Mouse (Mus musculus): ENCODE data around the gene Gnaq.

Gene Gnaq

DNA sequence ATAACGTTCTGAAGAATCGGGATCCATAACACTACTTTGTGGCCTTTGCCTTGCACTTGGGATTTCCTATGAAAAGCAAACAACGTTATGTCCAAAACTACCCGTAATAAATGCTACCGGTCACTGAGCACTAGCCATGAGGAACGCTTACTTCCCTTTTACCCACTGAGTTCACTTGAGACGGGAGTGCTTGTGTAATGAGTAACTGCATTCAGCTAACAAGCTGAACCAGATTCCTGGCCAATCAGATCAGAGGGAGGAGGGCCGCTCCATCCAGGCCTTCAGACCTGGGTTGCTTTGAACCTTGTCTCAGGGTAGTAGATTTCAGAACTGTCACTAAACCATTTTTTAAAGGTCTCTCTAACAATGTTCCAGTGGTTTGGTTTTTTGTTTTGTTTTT is 193.3 kb downstream of the Gnaq start:
- no peak for DNase-seq

DNA sequence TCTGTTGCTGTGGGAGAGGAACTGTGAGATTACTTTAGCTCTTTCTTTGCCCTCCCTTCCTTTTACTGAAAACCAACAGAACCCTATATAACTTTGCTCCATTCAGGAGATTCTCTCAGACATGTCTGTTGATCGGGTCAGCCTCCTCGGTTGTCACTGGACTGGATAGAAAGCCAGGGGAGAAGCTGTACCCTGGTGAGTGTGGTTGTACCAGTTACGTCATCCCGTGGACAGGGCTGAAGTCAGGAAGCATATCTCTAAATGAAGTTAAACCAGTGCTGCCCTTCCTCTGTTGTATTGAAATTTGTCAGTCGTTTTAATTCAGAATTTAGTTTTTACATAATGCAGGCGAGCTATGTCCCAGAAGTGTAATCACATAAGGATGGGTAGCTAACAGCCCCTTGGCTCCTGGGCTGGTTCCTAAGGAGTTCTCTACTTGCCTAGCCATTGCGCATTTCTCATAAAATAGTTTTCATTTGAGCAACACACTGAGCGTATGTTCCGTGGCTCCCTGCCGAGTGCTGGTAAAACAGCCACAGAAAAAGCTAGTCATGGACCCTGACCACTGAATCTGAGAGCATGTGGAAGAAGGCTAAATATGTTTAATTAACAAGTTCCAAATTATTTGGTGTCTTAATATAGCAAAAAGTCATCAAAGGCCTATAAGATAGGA is 194.9 kb downstream of the Gnaq start:
- DNase-seq: no peak

DNA sequence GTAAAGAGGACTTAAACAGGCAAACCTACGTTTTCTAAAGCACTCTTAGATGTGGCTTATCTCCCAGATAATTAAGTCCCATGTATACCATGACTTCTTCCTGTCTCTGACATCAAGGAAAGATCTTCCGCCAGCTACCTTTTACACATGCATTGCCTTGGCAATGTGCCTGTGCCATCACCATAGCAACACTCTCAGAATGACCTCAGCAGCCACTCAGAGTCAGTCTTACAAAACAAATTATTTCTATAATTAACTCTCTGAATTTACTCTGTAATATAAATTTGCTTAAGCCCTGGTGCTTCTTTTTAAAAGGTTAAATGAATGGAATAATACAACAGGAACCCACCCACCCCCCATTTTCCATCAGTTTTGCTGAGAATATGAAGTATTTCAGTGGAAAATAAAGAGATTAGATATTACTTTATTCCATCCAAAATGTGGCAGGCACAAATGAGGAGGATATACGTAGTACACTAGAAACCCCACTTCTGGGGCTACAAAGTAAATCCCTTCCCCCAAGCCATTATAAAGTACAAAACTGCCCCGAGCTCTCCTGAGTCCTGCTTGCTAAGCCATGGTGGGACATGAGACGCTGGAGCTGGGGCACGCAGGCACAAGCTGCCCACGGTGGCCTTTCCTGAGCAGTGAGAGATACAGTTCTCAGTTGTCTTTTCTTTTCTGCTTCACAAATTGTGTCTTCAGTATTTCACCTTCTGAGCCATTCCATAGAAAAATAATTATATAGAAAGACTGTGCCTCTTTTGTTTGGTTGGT is 195.6 kb downstream of the Gnaq start:
- DNase-seq: peak; percentile 12

DNA sequence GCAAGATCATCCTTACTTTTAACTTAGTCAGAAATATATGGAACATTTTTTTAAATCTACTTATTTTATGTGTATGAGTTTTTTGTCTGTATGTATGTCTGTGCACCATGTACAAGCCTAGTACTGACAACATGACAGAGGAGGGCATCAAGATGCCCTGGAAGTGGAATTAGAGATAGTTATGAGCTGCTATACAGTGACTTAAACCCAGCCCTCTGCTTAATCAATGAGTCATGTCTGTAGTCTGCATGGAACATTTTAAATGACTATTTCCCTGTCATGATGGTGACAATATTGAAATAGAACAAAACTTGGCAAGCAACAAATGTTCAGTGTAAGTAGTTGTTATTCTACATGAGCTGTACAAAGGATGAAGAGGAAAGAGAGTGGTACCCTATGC is 196.4 kb downstream of the Gnaq start:
- no peak for DNase-seq

DNA sequence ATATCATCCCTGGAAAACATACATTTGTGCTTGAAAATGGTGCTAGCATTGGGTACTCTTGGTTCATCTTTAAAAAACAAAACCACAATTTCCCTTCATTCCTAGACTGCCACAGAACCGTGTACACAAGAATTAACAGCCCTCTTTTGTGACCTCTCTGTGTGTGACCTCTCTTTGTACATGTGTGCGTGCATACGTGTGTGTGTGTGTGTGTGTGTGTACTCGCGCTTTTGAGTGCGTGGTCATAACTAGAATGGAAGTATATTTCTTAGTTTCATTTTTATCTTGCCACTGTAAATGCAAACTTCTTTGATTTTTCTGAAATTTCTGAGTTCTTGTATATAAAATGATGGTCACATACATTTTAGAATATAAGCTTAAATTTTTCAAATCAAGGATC is 197.0 kb downstream of the Gnaq start:
- DNase-seq: no peak

DNA sequence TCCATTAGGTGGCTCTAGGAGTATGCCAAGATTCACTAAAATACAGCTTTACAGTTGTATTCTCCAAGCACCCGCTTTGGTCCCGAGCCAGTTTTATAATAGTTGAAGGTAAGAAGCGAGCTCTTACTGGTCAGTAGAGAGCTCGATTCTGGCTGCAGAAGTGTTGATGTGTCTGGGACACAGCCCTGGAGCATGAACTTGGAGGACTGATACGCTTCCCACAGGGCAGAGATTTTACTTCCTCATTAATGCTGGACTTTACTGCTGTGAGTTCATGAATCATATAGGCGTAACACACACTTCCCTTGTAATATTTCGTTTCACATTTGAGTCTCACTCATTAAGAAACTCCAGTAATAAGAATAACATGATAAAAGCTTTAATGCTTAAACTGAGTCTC is 197.5 kb downstream of the Gnaq start:
- DNase-seq: no peak

GRCm38 (mm10) chr19:16331047-16331446 is 198.4 kb downstream of the Gnaq start:
- DNase-seq: no peak

GRCm38 (mm10) chr19:16337866-16338530 is 205.4 kb downstream of the Gnaq start:
- no peak for DNase-seq

DNA sequence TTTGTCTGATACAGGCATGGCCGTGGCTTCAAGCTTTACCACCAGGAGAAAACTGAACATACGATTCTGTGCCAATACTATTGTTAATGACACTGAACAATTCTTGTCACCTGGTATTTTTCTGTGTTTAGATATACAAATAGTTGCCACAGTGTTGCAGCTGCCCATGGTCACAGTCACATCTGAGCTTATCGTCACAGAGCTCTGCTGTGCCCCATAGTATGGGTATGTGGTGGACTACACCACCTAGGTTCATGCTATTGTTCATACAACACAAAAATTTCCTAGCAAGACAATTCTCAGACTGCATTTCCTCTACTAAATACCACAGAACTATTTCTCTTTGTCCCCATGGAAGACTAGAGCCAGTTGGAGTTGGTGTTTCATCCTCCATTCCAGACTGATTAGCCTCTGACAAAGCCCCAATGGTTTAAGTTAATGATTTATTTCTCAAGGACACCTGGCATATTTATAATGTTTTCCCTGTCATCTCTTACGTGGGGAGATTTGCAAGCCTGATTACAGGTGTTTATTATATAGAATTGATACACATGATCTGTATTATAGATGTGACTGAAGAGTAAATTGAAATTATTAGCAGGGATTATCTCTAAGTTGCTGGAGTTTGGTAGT is 207.4 kb downstream of the Gnaq start:
- no peak for DNase-seq

DNA sequence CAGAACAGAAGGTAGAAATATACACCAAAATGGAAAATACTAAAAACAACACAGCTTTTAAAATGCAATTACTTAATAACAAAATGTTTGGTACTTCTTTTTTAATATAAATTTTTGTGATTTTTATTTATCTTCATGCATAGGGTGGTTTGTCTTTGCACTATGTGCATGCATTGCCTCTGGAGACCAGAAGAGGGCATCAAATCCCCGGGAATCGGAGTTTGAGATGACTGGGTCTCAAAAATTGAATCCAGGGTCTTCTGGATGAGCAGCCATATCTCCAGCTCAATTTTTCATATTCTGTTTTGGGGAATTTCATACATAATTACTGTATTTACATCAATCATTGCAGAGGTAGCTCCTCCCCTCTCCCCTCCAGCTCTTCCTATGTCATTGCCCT is 210.1 kb downstream of the Gnaq start:
- DNase-seq: peak; percentile 11

DNA sequence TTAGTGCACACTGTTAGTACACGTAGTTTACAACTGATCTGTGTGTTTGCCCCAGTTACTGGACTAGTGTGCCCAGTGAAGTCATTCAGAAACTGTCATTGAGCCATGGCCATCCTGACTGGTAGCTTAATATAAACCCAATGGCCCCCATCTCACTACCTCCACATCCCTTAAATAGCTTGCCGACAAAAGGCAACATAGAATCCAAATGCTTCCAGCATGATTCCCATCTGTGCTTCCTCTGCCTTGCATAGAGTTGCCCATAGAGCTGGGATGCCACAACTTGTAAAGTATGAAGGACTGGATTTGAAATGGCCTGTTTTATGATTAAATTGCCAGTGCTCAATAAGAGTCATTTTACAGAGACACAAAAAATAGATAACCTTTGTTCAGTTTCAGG is 212.9 kb downstream of the Gnaq start:
- no peak for DNase-seq

DNA sequence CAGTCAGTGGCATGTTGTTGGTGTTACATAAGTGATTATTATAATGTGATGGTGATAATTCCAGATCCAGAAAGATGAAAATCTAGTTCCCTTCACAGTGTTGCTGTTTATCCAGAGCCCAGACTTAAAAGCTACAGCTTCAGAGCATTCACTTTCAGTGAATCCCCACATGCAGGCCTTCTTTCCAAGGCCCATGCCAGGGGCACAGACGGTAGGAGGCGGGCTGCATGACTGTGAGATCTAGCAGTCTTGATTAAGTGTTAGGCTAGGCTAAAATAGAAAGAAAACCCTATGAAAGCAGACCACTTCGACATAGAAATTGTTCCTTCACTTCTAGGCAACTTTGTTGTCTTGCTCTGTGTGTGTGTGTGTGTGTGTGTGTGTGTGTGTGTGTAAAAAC is 214.4 kb downstream of the Gnaq start:
- no peak for DNase-seq

GRCm38 (mm10) chr19:16353701-16354136 is 221.1 kb downstream of the Gnaq start:
- DNase-seq: peak; percentile 31

DNA sequence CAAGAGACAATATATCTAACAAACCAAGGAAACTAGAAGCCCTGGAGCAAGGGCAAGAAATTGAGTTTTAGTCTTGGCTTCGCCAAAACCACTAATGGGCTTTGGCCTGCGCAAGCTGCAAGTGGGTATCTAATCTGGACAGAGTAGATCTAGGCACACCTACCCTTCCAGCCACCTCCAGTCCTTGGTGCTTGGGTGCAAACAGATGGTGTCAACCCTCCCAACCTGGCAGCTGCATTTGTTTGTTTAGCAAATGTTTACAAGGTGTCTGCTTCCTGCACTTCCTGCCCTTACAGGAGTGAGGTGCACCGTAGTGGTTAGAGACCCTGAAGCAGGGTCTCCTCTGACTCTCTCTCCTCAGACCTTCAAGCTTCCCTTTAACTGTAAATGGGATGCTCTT is 225.5 kb downstream of the Gnaq start:
- DNase-seq: no peak

DNA sequence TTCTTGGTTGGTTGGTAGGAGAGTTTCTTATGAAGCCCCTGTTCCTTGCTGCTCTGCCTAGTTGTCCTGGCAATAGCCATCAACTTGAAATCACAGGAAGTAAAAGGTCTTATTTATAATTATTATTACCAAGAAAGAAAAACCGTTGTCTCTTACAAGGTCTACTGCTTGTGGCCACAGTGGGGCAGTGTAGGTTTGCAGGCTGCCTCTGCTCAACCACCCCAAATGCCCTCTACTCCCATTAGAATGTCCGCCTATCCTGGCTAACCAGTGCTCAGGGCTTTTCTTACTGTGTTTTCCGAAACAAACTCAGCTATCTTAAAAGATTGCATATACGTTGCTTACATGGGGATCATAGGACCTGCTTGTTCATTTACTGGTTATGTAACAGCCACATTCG is 226.3 kb downstream of the Gnaq start:
- no peak for DNase-seq

DNA sequence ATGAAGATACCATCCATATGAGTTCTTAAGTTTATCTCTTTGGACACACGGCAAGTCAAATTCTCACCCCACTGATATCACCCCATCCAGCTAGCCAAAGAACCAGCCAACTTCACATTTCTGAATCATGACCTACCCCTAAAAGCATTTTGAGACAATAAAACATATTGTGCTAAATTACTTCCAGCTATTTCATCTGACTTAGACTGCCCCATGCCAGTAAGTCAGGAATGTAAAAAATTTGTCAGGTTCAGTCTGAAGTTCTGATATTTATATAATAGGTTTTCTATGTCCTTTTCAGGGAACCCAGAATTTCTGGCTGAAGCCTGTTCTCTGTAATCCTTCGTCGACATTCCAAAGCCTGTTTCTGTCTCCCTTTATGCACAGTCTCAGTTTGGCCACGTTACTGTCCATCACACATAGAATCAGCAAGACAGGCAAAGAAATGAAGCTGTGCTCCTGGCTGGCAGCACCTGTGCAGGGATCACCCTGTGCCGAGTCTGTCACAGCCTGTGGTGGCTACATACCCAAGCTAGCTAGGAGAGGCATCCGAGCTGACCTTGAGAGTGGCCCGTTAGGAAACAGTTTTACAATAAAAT is 233.9 kb downstream of the Gnaq start:
- no peak for DNase-seq

DNA sequence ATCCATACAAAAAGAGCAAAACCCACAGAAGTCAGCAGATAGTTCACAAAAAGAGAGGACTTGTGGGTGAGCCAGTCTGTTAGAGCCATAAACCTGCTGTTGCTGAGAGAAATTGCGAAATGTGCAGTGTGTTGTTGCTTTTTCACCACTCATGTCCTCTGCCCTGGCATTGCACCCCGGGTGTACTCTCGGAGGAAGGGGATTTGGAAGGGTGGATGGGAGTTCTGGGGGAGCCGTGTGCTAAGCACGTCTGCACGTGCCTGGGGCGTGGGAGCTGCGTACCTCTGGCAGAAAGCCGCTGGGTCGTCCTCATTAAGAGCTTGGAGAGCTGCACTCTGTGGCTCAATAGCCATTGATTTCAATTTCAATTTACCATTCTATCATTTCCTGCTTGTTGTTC is 234.6 kb downstream of the Gnaq start:
- DNase-seq: no peak

GRCm38 (mm10) chr19:16371680-16372079 is 239.0 kb downstream of the Gnaq start:
- DNase-seq: no peak

- peak; percentile 82 for DNase-seq
Measured at GRCm38 (mm10) chr19:16372752-16373486, 240.3 kb downstream of the Gnaq start.

- no peak for DNase-seq
Measured at GRCm38 (mm10) chr19:16375881-16376280, 243.2 kb downstream of the Gnaq start.

GRCm38 (mm10) chr19:16378565-16378964 is 245.9 kb downstream of the Gnaq start:
- DNase-seq: no peak

GRCm38 (mm10) chr19:16379687-16380086 is 247.1 kb downstream of the Gnaq start:
- no peak for DNase-seq

Measured in thymus, postnatal 14 days (tissue).